Mouse (Mus musculus) C2C12 (cell line): ENCODE measurements around the gene Snx4.

Source experiments
- CEBPB ChIP-seq: IDR thresholded peaks from one replicate; pipeline ENCODE4 v1.6.1; 2011; ENCODE audit warnings: low read depth, mild to moderate bottlenecking, control low read depth, moderate library complexity
- CTCF ChIP-seq: IDR thresholded peaks from one replicate; pipeline ENCODE4 v1.5.1; 2011; ENCODE audit not compliant: control insufficient read depth, insufficient read depth, insufficient read length
- FOSL1 ChIP-seq: IDR thresholded peaks from one replicate; pipeline ENCODE4 v1.8.0; 2011; ENCODE audit warnings: mild to moderate bottlenecking, low read length; ENCODE audit not compliant: poor library complexity, insufficient read depth, severe bottlenecking
- MAX ChIP-seq: IDR thresholded peaks from one replicate; pipeline ENCODE4 v1.6.1; 2011; ENCODE audit warnings: mild to moderate bottlenecking, control low read depth
- MYOD1 ChIP-seq: IDR thresholded peaks from one replicate; pipeline ENCODE4 v1.6.1; 2011; ENCODE audit warnings: low read depth; ENCODE audit not compliant: control insufficient read depth, insufficient read length
- MYOG ChIP-seq: IDR thresholded peaks from one replicate; pipeline ENCODE4 v1.6.1; 2011; ENCODE audit not compliant: control insufficient read depth, insufficient read length; ENCODE audit errors: extremely low read depth
- USF1 ChIP-seq: IDR thresholded peaks from one replicate; pipeline ENCODE4 v1.6.1; 2011; ENCODE audit warnings: low read depth, mild to moderate bottlenecking, control low read depth, moderate library complexity

DNA sequence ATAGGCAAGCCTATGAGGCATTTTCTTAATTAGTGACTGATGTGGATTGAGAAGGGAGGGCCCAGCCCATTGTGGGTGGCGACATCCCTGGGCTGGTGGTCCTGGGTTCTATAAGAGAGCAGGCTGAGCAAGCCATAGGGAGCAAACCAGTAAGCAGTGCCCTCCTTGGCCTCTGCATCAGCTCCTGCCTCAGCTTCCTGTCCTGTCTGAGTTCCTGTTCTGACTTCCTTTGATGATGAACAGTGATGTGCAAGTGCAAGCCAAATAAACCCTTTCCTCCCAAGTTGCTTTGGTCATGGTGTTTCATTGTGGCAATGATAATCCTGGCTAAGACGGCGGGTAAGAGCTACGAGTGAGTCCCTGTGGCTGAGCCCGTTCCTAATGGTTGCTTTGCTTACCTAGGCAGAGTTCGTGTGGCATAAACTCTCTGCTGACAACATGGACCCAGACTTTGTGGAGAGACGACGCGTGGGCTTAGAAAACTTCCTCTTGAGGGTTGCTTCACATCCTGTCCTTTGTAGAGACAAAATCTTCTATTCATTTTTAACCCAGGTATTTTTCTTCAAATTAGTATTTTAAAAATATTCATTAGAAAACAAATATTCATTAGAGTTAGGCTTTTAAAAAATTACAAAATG is 16.5 kb downstream of the Snx4 start:
- TF ChIP-seq MAX = no peak
- TF ChIP-seq CTCF = no peak
- no peak for TF ChIP-seq MYOD1
- no peak for TF ChIP-seq USF1
- TF ChIP-seq MYOG = no peak
- TF ChIP-seq FOSL1 = no peak
- TF ChIP-seq CEBPB = no peak
